Mouse (Mus musculus) hematopoietic stem cell, adult 5-6 weeks (primary cell): Measurements from ENCODE around the gene Cisd1. TPM values are rescaled to one million over a fixed set of nuclear protein-coding genes. Genes with fewer than 3 reads are reported as not detected.
"Not testable (repeated sequence)": the region's sequence is repeated elsewhere in the genome, so short reads cannot be mapped to it uniquely, and the experiment has no call there.

Experiments used
- ATAC-seq, 2 experiments: fragments of 125-278 bp in 1 of 2; replicated peaks in 1 of 2; 2 replicates each; pipeline ENCODE4 v1.8.0; 2016 to 2017; ENCODE audit warnings: inconsistent platforms in 2 of 2, mild to moderate bottlenecking in 2 of 2, moderate number of reproducible peaks in 2 of 2, low read depth in 1 of 2, moderate TSS enrichment in 1 of 2; ENCODE audit not compliant: low FRiP score in 2 of 2, poor library complexity in 2 of 2, severe bottlenecking in 2 of 2, insufficient read depth in 1 of 2, low TSS enrichment in 1 of 2
- total RNA-seq: library from RNA; stranded (forward); fragments of 172-1452, 232-1000 nt; gene quantifications from 2 replicates; pipeline ENCODE4 v1.2.3, GENCODE M21; 2017

Cisd1 gene
- 16.9 and 21.0 TPM in 2 replicates for total RNA-seq

DNA sequence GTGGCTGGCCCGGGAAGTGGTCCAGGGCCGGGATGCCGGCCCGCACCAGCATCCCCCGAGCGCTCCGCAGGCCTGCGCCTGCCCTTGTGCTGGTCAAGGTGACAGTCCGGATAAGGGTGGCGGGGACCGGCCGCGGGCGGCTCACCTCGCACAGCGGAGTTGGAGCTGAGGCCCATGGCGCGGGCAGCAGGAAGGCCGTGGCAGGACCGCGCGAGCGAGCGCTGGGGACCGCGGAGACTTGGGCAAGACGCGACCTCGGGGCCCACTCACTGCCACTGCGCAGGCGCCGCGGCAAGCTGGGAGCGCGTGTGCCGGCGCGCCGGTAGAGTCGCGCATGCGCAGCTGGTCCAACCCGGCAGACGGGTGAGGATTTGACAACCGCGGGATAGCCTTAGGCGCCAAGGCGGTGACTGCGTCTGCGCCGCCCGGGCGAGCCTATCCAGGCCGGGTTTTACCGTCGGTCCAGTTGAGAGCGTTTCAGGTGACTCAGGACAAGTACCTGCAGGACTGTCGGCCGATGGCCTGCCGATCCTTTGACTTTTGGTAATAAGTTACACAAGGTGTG is at the start of gene Cisd1:
Cisd1 (minus strand) TSS at position 376 of the 565 bp plus-strand sequence.
- ATAC-seq = peak; percentile 44

DNA sequence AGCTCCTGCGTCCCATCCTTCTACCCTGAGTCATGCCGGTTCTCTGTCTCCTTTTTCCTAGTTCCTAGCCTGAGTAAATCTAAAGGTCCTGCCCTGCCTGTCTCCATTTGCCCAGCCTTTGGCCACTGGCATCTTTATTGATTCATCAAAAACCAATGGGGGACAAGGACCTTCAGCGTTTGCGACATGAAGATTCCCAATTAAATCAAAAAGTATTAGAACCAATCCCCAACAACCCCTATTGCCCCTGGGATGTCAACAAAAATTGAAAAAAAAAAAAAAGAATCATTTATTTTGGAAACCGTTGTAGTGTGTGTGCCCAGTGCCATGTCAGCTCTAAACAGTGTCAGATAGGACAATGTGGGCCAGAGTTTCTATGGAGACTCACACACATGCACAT is 44.6 kb upstream of the Cisd1 start:
- no peak for ATAC-seq

DNA sequence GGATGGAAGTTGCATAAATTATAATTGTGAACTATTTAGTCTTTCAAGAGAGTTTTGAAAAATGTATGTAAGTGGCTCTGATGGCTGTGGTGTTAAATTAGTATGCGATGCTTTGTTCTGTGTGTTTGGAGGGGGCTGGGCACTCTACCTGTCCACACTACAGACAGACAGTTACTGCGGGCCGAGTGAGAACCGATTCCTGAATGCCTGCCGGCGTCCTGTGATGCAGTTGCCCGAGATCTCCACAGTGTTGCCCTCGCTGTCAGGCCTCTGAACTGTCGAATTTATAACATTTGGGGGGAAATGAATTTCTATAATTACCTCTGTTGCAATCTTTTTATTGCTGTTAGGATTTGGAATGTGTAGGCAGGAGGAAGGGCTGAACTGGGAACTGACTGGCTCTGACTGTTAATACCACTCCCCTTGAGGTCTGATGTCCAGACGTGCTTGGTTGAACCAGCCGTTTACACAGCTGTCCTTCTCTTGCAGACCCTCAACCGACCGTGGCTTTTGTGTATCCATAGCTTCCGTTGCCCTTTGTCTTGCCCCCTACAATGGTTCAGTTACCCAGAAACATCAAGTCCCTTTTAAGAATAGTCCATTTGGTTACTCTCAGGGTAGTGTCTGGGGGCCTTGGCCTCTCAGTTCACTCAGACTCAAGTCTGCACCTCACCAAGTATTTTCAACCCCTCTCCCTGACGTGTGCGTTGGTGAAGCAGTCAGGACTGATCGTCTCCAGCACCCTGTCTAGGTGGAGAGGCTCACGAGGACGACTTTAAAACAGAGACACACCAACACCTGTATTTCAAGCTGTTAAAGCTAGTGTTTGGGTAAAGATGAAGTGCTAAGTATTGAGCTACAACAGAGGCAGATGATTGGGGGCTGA is 39.6 kb upstream of the Cisd1 start:
- ATAC-seq = no peak

DNA sequence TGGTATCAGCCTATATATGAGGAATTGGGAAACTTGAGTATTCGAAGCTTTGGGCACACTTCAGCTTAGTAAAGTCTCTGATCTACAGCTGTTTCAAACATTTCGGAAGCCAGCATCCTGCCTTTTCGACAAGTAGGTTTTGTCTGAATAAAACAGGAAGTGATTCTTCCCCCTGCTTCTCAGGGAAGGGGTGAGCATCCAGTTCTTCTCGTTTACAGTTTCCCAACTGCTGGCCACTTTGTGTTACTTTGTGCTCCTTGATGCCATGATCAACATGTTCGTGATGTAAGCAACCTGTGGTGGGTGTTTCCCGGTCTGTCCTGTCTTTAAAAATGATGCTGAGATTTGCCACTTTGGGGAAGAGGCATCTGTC is 38.8 kb upstream of the Cisd1 start:
- not testable (repeated sequence) for ATAC-seq

DNA sequence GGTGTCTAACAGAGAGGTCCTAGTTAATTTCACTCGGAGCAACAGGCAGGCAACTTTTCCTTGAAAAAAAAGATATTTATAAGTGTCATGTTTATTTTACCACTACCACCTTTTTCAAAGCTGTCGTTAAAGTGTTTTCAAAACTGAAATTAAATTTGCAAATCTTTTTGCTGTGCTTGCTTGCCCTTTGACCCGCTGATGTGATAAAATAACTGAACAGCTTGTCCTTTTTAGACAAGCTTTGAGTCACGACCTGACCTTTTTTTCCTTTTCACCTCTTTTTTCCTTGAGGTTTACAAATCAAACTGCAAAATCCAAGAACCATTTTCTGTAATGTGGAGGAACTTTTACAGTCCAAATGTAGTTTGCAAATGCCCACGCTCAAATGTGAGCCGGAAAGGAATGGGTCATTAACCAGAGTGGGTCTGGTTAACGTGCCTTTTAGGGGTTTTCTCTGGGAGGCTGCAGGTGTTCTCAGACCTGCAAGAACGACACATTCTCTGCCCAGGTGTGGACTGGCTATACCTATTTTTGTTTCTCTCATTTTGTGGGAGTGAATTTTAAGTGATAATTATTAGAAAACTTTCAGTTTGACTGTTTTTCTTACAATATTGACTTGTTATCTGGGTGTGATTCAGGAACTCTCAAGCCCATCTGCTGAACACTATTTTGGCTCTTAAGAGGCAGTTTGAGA is 38.3 kb upstream of the Cisd1 start:
- no peak for ATAC-seq

DNA sequence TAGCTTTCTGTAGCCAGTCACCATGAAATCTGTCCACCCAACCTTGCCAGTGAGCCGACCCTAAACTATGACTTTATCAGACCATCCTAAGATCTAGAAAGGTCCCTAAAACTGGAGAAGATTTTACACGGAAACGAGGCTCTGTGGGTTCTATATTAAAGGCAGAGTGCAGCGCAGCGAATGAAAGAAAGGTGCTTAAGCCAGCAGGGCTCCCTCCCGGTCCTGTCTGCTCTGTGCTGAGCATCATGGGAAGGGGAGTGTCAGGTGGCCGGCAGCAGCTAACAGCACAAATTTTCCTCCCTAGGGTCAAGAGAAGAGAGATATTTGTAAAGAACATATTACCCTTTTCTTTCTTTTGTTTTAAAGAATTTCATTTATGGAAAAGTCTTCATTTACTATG is 37.4 kb upstream of the Cisd1 start:
- ATAC-seq = no peak

DNA sequence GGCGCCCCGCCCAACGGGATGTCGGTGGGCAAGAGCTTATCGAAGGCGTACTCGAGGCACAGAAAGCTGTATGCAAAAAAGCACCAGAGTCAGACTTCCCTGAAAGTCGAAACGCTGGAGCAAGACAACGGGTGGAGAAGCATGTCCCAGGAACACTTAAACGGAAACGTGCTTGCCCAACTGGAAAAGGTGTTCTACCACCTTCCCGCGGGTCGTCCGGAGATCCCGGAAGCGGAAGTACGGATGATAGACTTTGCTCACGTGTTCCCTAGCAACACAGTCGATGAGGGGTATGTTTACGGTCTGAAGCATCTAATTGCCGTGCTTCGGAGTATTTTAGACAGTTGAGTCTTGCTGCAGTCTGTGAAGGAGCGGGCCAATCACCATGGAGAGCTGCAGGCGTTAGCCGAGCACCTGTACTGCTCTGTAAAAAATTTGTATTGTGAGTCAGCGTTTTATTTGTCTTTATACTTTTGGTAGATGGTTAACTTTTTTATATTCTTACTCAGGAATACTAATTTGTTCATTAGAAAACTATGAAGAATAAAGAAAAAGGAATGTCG is 36.8 kb upstream of the Cisd1 start:
- ATAC-seq = no peak

DNA sequence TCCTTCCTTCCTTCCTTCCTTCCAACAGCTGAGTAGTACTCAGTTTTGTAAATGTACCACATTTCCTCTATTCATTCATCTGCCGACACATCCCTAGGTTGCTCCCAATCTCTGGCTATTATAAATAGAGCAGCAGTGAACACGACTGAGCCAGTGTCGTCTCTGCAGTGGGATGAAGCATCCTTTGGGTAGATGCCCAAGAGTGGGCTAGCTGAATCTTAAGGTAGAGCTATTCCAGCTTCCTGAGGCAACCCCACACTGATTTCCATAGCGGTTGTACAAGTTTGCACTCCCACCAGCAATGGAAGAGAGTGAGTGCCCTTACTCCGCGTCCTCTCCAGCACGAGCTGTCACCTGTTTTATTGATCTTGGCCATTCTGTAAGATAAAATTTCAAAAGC is 35.7 kb upstream of the Cisd1 start:
- ATAC-seq = no peak

DNA sequence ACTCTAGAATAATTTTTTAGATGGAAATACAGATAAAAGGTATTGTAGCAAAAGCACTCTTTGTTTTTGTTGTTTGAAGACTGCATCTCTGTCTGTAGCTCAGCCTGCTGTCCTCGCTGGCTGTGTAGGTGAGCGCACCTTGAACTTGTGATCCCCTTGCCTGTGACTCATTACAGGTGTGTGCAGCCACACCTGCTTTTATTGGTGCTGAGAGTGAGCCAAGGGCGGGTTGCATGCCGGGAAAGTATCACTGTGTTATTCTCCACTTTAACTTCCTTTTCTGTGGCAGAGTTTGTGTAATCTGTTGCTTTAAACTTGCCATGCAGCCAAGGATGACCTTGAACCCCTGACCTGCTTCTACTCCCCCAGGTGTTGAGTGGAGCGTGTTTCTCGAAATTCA is 31.3 kb upstream of the Cisd1 start:
- ATAC-seq = no peak

DNA sequence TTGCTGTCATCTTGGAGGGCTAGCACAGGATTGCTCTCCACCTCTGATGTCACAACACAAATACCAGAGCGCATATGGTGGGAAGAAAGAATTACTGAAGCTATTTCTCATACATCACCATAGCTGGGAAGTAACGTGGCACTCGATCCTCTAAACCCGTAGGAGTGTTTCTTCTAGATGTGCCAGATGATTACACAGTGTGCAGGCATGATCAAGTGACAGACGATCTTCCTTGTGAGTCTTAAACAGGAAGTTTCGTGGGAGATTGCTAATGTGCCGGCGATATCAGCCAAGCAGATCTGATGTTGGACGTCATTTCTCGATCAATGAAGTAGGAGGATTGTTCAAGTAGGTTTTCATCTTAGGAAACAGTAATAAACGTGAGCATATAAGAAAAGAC is 29.0 kb upstream of the Cisd1 start:
- ATAC-seq = no peak

DNA sequence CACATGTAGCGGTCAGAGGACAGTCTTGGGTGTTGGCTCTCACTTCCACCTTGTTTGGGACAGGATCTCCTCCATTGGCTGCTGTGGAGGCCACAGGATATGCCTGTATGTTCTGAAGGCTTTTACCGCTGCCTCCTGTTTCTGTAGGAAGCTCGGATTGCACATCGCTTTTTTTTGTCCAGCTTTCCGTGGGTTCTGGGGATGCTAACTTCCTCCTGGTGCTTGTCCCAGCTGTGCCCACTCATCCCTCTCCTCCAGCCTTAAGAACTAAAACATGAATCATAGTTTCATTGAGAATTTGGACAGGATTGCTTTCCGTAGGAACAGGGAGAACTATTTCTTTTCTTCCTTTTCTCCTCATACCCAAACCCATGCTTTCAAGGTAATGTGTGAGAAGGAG is 27.1 kb upstream of the Cisd1 start:
- ATAC-seq = no peak

DNA sequence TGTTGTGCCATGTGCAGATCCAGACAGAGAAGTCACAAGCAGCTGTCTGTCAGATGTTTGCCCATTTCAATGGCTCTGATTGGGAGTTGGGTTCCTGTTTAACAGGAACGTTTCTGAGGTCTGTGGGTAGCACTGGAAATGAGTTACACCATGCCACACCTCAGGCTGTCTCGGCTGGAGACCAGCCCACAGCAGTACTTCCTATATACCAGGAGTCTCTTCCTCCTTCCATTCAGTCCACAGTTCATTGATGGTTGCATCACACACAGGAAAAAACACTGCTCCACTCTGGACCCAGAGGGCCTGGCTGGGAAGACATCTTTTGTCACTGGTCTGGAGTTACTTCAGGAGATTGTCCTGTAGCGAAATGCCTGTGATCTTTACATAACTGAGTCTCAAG is 24.7 kb upstream of the Cisd1 start:
- peak; percentile 80 to 90; a peak in 3 of 4 replicates for ATAC-seq

DNA sequence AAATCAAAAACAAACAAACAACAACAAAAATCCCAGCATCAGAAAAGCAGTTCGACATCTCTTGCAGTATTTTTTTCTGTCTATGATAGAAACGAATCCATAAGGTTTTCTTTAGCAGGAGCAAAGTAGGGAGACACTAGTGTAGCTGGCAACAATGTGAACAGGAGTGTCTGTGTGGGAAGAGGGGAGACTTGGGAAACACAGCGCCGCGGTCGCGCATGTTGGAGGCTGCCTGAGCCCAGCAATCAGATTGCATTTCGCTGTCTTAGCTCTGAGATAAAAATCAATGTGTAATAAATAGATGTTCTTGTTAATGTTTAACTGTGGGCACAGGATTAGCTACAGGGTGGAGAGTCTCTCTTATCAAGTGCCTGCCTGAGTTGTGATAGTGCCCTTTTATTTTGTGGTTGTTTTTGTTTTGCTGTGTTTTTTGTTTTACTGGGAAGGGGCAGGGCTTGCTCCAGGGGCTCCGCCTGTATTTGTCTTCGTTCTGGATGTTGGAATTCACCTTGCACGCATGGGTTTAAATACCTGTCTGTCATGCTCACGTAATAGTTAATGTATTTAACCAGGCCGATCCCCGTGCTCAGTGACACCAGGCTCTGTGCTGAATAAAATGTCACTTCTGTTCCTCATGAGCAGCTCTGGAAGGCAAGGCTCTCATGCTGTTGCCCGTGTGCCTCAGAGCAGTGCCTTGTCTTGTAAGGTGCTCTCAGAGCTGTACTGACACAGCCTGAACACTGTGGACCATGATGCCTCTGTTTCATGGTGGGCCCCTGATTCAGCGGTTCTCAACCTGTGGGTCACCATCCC is 23.6 kb upstream of the Cisd1 start:
- no peak for ATAC-seq

DNA sequence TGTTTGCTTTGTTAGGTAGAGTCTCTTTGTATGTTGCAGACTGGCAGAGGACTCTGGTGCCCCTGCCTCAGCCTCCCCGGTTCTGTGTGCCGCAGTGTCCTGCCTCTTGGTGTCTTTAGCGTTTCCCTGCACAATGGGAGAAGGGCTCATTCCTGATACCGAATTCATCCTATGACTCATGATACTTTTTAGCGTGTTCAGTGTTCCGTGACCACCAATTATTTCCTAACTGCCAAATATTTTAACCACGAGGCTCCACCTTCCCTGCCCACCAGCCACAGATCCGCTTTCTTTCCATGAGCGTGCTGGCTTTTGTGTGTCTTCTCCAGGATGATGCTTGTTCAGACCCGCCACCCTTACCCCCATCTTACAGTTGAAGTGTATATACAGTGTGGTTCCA is 19.1 kb upstream of the Cisd1 start:
- no peak for ATAC-seq

DNA sequence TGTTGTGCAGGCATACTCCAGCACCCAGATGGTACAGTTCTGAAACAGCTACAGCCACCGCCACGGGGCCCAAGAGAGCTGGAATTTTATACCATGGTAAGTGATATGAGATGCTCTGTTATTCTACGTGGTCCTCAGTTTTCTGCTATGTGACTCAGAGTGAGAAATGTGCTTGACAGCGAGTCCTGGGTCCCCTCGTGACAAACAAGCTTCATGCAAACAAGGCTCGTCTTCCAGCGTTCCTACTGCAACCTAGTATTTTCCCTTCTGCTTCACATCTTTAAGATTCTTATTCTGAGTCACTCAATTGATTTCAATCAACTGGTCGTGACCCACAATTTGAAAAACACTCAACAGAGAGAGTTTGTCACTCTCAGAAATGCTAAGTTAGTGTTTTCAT is 18.7 kb upstream of the Cisd1 start:
- no peak for ATAC-seq

DNA sequence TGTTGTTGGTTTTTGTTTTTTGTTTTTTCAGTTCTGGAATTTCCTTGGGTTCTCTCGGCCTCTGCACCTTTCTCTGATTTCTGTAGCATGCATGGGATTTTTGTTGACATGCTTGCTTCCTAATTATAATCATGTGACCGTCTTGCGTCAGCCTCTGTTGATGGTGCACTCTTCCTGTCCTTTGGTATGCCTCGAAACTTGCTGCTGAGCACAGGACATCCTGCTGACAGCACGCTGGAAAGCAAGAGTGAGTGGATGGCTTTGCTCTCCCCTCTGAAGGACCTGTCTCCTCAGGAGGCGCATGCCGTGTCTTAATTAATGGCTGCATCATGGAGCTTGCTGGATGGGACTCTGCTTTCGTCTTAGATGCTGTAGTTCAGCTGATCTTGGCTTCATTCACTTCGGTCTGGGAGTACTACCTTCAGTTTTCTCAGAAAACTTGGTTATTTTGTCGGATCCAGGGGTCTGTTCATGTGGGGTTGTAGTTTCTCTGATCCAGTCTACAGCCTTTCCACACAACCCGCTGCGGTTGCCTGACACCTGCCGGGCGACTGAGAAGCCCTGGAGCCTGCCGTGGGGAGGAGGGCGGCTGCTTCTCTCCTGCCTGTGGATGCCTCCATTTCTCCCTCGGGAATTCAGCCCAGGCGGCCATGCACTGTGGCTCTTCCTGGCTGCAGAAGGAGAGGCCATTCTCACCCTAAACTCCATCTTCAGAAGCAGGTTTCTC is 17.2 kb upstream of the Cisd1 start:
- ATAC-seq = peak; percentile 44 to 48; a peak in 1 of 4 replicates

DNA sequence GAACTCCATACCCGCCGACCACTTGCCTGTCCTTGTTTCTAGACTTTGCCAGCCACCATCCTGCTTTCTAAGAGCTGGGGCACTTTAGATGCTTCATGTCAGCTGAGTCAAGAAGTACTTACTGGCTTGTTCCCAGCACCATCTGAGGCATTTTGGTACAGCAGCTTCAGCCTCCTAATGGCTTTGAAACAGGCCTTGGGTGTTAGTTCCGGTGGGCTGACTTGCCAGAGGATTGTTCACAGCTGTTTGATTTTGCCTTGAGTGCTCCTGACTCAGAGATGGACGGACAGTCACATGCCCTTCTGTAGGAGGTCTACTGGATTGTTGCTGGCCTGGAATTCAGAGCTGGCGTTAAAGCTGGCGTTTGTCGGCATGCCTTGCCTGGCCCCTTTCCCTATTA is 16.3 kb upstream of the Cisd1 start:
- no peak for ATAC-seq
